Mouse (Mus musculus) kidney, adult 2 months (tissue): ENCODE measurements at regions not wholly inside any gene's neighbourhood (a gene's known extent, or its start where the extent isn't known, plus 50 kb on each side); places are given as distances from the start of the nearest gene placed in this dataset.
A peak's percentile ranks its signal among the peaks of the same experiment; 100 is the strongest.

ENCODE experiments used
- CTCF ChIP-seq: fragments of 200-500 bp; conservative IDR thresholded peaks from 2 replicates; pipeline ENCODE4 v1.5.1; 2011; ENCODE audit warnings: low read depth, mild to moderate bottlenecking, control low read depth, low read length, moderate library complexity, mixed read lengths; ENCODE audit not compliant: insufficient read depth, insufficient read length
- POLR2A ChIP-seq: fragments of 200-500 bp; IDR thresholded peaks from one replicate; pipeline ENCODE4 v1.6.1; 2011; ENCODE audit warnings: low read depth, low read length, control low read depth

- TF ChIP-seq CTCF (peak; percentile 41), POLR2A (no peak)
Observed at GRCm38 (mm10) chr13:6240855-6241254, 307.1 kb upstream of the Pitrm1 start.
